Mouse (Mus musculus) stomach, postnatal 0 days (tissue): ENCODE results near the gene Ccdc155.
"Not testable (repeated sequence)": the region's sequence is repeated elsewhere in the genome, so short reads cannot be mapped to it uniquely, and the experiment has no call there.

Source experiments
- CTCF ChIP-seq: IDR thresholded peaks from 2 replicates; pipeline ENCODE4 v1.5.1; 2016; ENCODE audit warnings: antibody characterized with exemption, low read depth, mild to moderate bottlenecking, moderate library complexity
- EP300 ChIP-seq: optimal IDR thresholded peaks from 2 replicates; pipeline ENCODE3; 2016; ENCODE audit warnings: antibody characterized with exemption

DNA sequence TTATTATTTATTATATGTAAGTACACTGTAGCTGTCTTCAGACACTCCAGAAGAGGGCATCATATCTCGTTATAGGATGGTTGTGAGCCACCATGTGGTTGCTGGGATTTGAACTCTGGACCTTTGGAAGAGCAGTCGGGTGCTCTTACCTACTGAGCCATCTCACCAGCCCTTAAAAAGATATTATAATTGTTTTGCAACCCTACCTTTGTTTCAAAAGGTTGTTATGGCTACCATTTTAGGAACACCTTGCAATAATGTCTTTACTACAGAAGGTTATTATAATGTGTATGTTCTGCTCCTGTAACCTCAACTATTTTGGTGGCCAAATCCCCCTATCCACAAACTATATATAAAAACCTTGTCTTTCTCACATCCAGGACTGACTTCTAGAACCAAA, 51.6 kb downstream of the Ccdc155 start:
- not testable (repeated sequence) for TF ChIP-seq CTCF, EP300
